Mouse (Mus musculus) embryonic facial prominence, embryonic 11.5 days (tissue): ENCODE measurements around the gene Mthfd1l. TPM values are rescaled to one million over a fixed set of nuclear protein-coding genes. Genes with fewer than 3 reads are reported as not detected.

Experiments
- ATAC-seq: fragments of 200-750 bp; cut with Nextera tagmentation; replicated peaks from 2 replicates; pipeline ENCODE4 v1.8.0; 2017; ENCODE audit warnings: low read depth; ENCODE audit not compliant: insufficient number of reproducible peaks, low FRiP score, low TSS enrichment
- DNase-seq: peaks from one replicate; pipeline ENCODE4 v3.0.0-alpha.2; 2015; ENCODE audit warnings: low spot score
- H3K27ac ChIP-seq: fragments of 300-500 bp; sonication (generic); replicated peaks from 2 replicates; pipeline ENCODE4 v1.5.1; 2014; ENCODE audit warnings: mild to moderate bottlenecking, low read depth, low read length, control low read depth
- H3K27me3 ChIP-seq: fragments of 300-500 bp; sonication (generic); 2 replicates; pipeline ENCODE4 v1.6.1; 2014; ENCODE audit warnings: mild to moderate bottlenecking, low read length, moderate library complexity, mixed read lengths; ENCODE audit not compliant: control insufficient read depth, insufficient read depth
- H3K36me3 ChIP-seq: fragments of 300-500 bp; sonication (generic); replicated peaks from 2 replicates; pipeline ENCODE4 v1.6.1; 2014; ENCODE audit warnings: low read depth, mild to moderate bottlenecking, low read length, moderate library complexity, mixed read lengths; ENCODE audit not compliant: control insufficient read depth, insufficient read depth
- H3K4me1 ChIP-seq: fragments of 300-500 bp; sonication (generic); 2 replicates; pipeline ENCODE4 v1.6.1; 2014; ENCODE audit warnings: low read length, mixed read lengths; ENCODE audit not compliant: control insufficient read depth, insufficient read depth
- H3K4me2 ChIP-seq: fragments of 300-500 bp; sonication (generic); 2 replicates; pipeline ENCODE4 v1.6.1; 2014; ENCODE audit warnings: low read depth, mild to moderate bottlenecking, control low read depth, low read length, moderate library complexity
- H3K4me3 ChIP-seq: fragments of 300-500 bp; sonication (generic); 2 replicates; pipeline ENCODE4 v1.5.1; 2014; ENCODE audit warnings: low read depth, low read length, control low read depth
- H3K9ac ChIP-seq: fragments of 300-500 bp; sonication (generic); replicated peaks from 2 replicates; pipeline ENCODE4 v1.6.1; 2014; ENCODE audit warnings: mild to moderate bottlenecking, control low read depth, low read length
- H3K9me3 ChIP-seq: fragments of 300-500 bp; sonication (generic); replicated peaks from 2 replicates; pipeline ENCODE4 v1.6.1; 2016; ENCODE audit warnings: mild to moderate bottlenecking, low read length, inconsistent platforms, mixed read lengths; ENCODE audit not compliant: control insufficient read depth
- WGBS: fragments of 180-500 bp; shearing (Covaris S2); extraction: QIAGEN DNeasy Blood & Tissue Kit; methylation state at CpG from one replicate; pipeline ENCODE4 v1.1.7; 2014; 5-methylcytosine and 5-hydroxymethylcytosine counted together
- polyA plus RNA-seq: library from polyadenylated mRNA; unstranded; fragments of >200 nt; fragmentation: Nextera tagmentation; extraction: Ambion mirVana; gene quantifications from 2 replicates; pipeline ENCODE4 v1.2.1, GENCODE M21; 2014

Mthfd1l gene
- polyA plus RNA-seq, 1 experiment from 2014 or later, result 13.6 TPM

GRCm38 (mm10) chr10:4125232-4125631 lies 152.3 kb downstream of the Mthfd1l start:
- 78% methylated on average over 7 of the region's 7 CpGs for WGBS
- ATAC-seq (no peak), DNase-seq (no peak)
- Histone ChIP-seq H3K36me3 (no peaks in the 10 kb centered on the region), H3K27me3 (no peaks in the 10 kb centered on the region), H3K4me3 (no peak overlapping the region), H3K4me1 (no peaks in the 10 kb centered on the region; the same call in none of the 2 replicates), H3K9me3 (no peaks in the 10 kb centered on the region), H3K4me2 (no peak overlapping the region), H3K9ac (no peak overlapping the region), H3K27ac (no peak overlapping the region)

DNA sequence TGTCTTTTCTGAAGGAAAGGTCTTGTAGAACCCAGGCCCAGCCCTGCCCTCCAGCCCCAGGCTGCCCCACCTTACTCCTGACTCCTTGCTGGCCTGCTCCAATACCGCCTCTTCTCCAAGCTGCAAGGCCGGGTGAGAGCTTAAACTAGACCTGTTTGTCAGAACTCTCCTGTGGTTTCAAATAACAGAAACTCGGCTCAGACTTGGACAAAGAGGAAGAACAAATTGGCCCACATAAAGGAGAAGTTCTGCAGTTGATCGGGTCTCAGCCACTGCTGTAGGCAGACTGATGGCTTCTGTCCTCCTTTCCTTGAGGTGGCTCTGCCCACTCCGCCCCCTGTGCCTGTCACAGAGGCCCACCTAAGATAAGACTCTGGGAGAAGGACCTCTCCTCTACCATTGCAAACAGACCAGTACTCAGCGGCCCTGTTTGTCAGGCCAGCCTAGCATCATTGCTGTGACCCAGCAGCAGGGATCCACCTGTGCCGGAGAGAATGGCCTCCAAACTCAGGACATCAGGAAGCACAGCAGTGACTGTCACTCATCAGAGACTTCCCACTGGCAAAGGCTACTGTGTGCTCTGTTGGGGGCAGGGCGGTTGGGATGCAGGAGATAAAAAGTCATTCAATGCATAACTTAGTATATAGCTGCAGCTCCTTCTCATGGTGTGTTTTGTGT lies 153.6 kb downstream of the Mthfd1l start:
- no peak for ATAC-seq
- H3K4me3 ChIP-seq, result no peak overlapping the region
- no peaks in the 10 kb centered on the region; the same call in none of the 2 replicates for H3K4me1 ChIP-seq
- H3K36me3 ChIP-seq, result no peaks in the 10 kb centered on the region
- no peak overlapping the region for H3K4me2 ChIP-seq
- WGBS, result 51% methylated on average over 8 of the region's 8 CpGs
- H3K9ac ChIP-seq, result no peak overlapping the region; the same call in 1 of the 2 replicates
- no peak overlapping the region for H3K27ac ChIP-seq
- H3K27me3 ChIP-seq, result no peaks in the 10 kb centered on the region
- H3K9me3 ChIP-seq, result no peaks in the 10 kb centered on the region
- DNase-seq, result no peak

DNA sequence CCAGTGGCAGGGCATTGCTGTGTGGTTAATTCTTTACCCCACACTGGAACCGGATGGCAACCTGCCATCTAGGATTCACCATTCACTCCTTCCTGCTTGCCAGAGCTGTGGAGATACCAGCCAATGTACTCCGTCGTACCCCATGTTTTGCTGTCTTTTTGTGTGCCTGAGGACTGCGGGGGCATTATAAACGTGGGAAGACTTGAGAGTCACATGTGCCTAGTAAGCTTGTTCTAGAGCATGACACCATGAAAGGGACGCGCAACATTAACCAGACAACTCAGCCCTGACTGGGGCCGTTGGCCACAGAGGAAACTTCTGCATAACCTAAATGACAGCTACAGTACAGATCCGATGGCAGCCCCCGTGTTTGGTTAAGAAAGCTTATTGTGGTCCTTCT lies 155.5 kb downstream of the Mthfd1l start:
- ATAC-seq (no peak), DNase-seq (no peak)
- Histone ChIP-seq H3K9ac (no peak overlapping the region), H3K36me3 (no peaks in the 10 kb centered on the region), H3K4me2 (no peak overlapping the region), H3K9me3 (no peaks in the 10 kb centered on the region), H3K4me1 (no peaks in the 10 kb centered on the region; the same call in none of the 2 replicates), H3K27ac (no peak overlapping the region), H3K27me3 (no peaks in the 10 kb centered on the region), H3K4me3 (no peak overlapping the region)
- 68% methylated on average over 10 of the region's 10 CpGs for WGBS

DNA sequence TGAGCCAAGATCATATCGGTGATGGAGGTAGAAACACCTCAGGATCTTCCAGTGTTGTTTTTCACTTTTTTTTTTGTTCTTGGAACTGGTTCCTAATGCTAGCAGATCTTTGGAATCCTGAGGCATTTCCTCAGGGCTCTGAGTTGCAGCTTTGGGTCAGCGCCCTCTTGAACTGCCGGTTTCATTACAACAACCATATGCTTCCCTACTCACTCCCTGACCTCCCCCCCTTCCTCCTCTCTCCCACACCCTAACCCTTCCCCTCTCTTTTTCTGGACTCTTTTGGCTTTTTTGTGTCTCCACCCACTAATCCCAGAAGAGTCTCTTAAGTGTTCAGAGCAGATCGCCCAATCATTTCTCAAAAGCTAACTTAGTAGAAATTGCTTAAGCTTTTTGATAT lies 156.0 kb downstream of the Mthfd1l start:
- Histone ChIP-seq H3K4me1 (no peaks in the 10 kb centered on the region; the same call in none of the 2 replicates), H3K9ac (no peak overlapping the region), H3K9me3 (no peaks in the 10 kb centered on the region), H3K27ac (no peak overlapping the region), H3K4me2 (no peak overlapping the region), H3K27me3 (no peaks in the 10 kb centered on the region), H3K36me3 (no peaks in the 10 kb centered on the region), H3K4me3 (no peak overlapping the region)
- 36% methylated on average over 4 of the region's 4 CpGs for WGBS
- DNase-seq, result no peak
- ATAC-seq, result no peak

DNA sequence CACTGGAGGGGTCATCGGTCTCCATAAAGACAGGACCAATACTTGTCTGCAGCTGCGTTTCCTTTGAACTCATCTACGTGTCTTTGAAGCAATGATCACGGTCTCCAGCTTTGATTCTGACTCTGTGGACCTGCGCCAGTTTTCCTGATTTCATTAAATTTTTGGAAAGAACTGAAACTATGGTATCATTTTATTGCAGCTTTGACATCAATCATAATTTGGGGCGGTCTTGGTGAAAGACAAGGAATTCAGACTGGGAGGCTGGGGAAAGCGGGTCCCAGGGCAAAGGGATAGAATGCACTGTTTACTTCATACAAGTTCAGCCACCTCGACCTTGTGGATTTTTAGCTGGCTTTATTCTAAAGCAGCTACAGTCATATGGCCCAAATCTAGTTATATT lies 156.5 kb downstream of the Mthfd1l start:
- WGBS, result 84% methylated on average over 8 of the region's 8 CpGs
- Histone ChIP-seq H3K36me3 (no peaks in the 10 kb centered on the region), H3K4me1 (no peaks in the 10 kb centered on the region; the same call in none of the 2 replicates), H3K4me3 (no peak overlapping the region), H3K27ac (no peak overlapping the region), H3K4me2 (no peak overlapping the region), H3K9ac (no peak overlapping the region), H3K9me3 (no peaks in the 10 kb centered on the region), H3K27me3 (no peaks in the 10 kb centered on the region)
- DNase-seq (no peak), ATAC-seq (no peak)

DNA sequence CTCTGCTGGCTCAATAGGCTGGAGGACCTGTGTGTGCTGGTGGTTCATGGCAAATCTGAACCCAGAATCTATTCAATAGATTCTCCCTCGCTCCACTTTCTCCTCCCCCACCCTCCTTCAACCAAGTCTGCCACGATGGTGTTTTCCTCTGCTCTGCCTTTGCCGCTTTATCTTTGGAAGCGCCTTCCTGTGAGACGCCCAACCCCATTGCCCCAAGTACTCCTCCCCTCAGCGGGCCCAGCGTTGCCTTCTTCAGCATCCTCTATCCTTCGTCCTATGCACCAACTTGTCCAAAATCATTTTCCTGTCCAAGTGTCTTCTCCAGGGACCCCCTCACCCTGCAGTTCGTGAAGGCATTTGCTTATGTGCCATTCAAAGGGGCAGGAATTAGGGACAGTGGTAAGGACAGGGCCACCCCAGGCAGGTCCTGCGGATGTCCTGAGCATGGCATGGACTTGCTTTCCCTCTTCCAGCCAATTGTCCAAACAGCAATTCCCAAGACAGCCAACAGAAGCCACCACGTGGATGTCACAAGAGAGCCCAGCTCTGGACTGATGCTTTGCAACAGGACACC lies 157.2 kb downstream of the Mthfd1l start:
- 81% methylated on average over 11 of the region's 11 CpGs for WGBS
- Histone ChIP-seq H3K9ac (no peak overlapping the region), H3K27ac (no peak overlapping the region)

DNA sequence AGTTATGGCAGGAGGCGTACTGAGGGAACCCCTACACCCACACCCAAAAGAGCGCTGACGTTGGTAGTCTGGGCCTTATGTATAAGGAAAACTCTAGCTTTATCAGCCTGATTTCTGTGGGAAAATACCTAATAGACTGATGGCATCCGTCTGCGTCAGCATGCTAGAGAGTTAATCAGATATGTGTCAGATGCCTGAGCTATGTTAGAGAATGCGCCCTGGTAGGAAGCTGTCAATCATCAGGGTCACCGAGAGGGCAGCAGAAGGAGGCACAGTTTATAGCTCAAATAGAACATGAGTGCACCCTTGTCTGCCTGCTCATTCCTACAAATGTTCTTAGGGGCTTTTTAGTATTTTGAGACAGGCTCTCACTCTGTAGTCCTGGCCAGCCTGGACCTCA lies 159.8 kb downstream of the Mthfd1l start:
- no peak for ATAC-seq
- Histone ChIP-seq H3K27me3 (no peaks in the 10 kb centered on the region), H3K36me3 (no peaks in the 10 kb centered on the region), H3K4me3 (no peak overlapping the region), H3K27ac (no peak overlapping the region), H3K9ac (no peak overlapping the region), H3K4me2 (no peak overlapping the region), H3K9me3 (no peaks in the 10 kb centered on the region), H3K4me1 (no peaks in the 10 kb centered on the region; the same call in 1 of the 2 replicates)
- WGBS, result 53% methylated on average over 7 of the region's 7 CpGs
- no peak for DNase-seq

More for the DNA sequence above, 157.2 kb downstream of the Mthfd1l start:
- no peak overlapping the region for H3K4me3 ChIP-seq
- no peak for DNase-seq
- H3K36me3 ChIP-seq, result no peaks in the 10 kb centered on the region
- H3K4me2 ChIP-seq, result no peak overlapping the region
- no peaks in the 10 kb centered on the region; the same call in none of the 2 replicates for H3K4me1 ChIP-seq
- ATAC-seq, result no peak
- no peaks in the 10 kb centered on the region for H3K9me3 ChIP-seq
- no peaks in the 10 kb centered on the region for H3K27me3 ChIP-seq

DNA sequence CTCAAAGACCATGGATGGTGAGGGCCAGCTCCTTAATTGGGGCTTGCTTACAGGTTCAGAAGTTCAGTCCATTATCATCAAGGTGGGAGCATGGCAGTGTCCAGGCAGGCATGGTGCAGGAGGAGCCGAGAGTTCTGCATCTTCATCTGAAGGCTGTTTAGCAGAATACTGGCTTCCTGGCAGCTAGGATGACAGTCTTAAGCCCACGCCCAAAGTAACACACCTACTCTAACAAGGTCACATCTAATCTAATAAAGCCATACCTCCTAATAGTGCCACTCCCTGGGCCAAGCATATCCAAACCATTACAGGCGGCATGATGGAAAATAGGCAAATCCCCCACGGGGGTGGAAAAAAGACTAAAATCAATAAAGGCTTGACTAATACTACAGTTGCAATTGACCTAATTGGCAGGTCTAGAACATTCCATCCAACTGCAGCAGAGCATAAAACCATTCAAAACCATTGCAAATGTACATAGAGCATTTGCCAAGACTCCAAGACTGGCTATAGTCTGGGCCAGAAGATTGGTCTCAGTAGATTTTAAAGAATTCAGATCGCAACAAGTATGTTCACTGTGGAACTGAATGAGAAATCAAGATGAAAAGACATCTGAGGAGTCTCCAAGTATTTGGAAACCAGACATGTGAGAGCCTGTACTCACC lies 162.3 kb downstream of the Mthfd1l start:
- Histone ChIP-seq H3K36me3 (no peaks in the 10 kb centered on the region), H3K9me3 (no peaks in the 10 kb centered on the region), H3K9ac (no peak overlapping the region), H3K27me3 (no peaks in the 10 kb centered on the region), H3K4me1 (no peaks in the 10 kb centered on the region), H3K4me2 (no peak overlapping the region), H3K4me3 (no peak overlapping the region), H3K27ac (no peak overlapping the region)
- ATAC-seq, result no peak
- 93% methylated on average over 5 of the region's 5 CpGs for WGBS
- DNase-seq, result no peak
